Comparison of ENCODE assay signal across 27 mouse cellular contexts in the genomic region with DNA sequence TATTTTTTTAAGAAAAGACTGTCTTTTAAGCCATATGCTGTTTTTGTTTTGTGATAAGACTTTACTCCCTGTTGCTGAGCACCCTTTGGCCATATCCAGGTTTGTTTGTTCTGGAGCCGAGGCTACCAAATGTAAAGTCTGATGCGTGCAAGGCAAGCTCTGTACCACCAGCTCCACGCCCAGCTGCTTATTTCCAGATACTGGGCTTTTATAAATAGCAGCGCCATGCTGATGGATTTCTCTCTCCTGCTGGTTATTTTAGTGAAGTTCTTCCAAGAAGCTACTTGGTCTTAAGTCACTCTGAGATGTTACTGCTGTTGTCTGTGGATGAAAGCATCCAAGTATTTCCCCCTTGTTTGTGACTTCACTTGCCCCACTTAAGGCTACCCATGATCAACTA.
"Had no signal": no experiment of that assay in that cellular context is flagged by ENCODE, and none has a peak within 500 bp of the region (broad histone marks: within the 10 kb centered on the region; RNA-seq: fewer than 3 reads in every experiment).

No protein-coding gene starts in this region.

- H3K27ac ChIP-seq: limb, embryonic 10.5 days; liver, embryonic 12.5 days; liver, embryonic 15.5 days; lung, embryonic 15.5 days; midbrain, embryonic 10.5 days; midbrain, embryonic 13.5 days; neural tube, embryonic 12.5 days; neural tube, embryonic 15.5 days; stomach, postnatal 0 days had no signal

- H3K9ac ChIP-seq: limb, embryonic 13.5 days; liver, embryonic 12.5 days; liver, embryonic 15.5 days; lung, embryonic 15.5 days; midbrain, embryonic 13.5 days; neural tube, embryonic 12.5 days; neural tube, embryonic 15.5 days had no signal

- H3K27me3 ChIP-seq: limb, embryonic 13.5 days; liver, embryonic 12.5 days; liver, embryonic 15.5 days; lung, embryonic 15.5 days; megakaryocyte, embryonic 14.5 days; midbrain, embryonic 13.5 days; neural tube, embryonic 12.5 days; neural tube, embryonic 15.5 days had no signal

- H3K4me1 ChIP-seq: liver, embryonic 15.5 days; lung, embryonic 15.5 days; midbrain, embryonic 13.5 days had no signal

- H3K36me3 ChIP-seq: limb, embryonic 10.5 days; limb, embryonic 13.5 days; liver, embryonic 12.5 days; liver, embryonic 15.5 days; lung, embryonic 15.5 days; midbrain, embryonic 10.5 days; midbrain, embryonic 13.5 days; neural tube, embryonic 12.5 days; neural tube, embryonic 15.5 days had no signal

- H3K4me3 ChIP-seq: limb, embryonic 10.5 days; limb, embryonic 13.5 days; liver, embryonic 12.5 days; liver, embryonic 15.5 days; lung, embryonic 15.5 days; midbrain, embryonic 10.5 days; midbrain, embryonic 13.5 days; neural tube, embryonic 12.5 days; neural tube, embryonic 15.5 days had no signal

- H3K9me3 ChIP-seq: limb, embryonic 10.5 days; limb, embryonic 13.5 days; liver, embryonic 12.5 days; liver, embryonic 15.5 days; lung, embryonic 15.5 days; megakaryocyte, embryonic 14.5 days; midbrain, embryonic 10.5 days; midbrain, embryonic 13.5 days; neural tube, embryonic 12.5 days; neural tube, embryonic 15.5 days had no signal

- ATAC-seq: liver, embryonic 12.5 days; midbrain, embryonic 13.5 days; midbrain, embryonic 16.5 days had no signal

- H3K4me2 ChIP-seq: limb, embryonic 13.5 days; liver, embryonic 12.5 days; liver, embryonic 15.5 days; lung, embryonic 15.5 days; midbrain, embryonic 13.5 days; neural tube, embryonic 12.5 days; neural tube, embryonic 15.5 days had no signal

- DNase-seq: kidney, adult 9 months; kidney, postnatal 14 days; kidney, postnatal 4 days; layer of hippocampus, adult 9-11 months; layer of hippocampus, postnatal 36 days; liver; lung, adult 18-20 months; lung, postnatal 10 days; lung, postnatal 36 days; right cerebral cortex, adult 18-20 months; right cerebral cortex, postnatal 14 days; right cerebral cortex, postnatal 4 days; thymus, adult 2 months; thymus, postnatal 14 days; thymus, postnatal 4 days had no signal
